Comparison of ENCODE assay signal across 8 mouse cellular contexts in genomic region chr12:84175659-84176061, GRCm38 (mm10). TPM values are rescaled to one million over a fixed set of nuclear protein-coding genes. Genes with fewer than 3 reads are reported as not detected.
DNase-seq lines count a peak whose midpoint lies in the region; ATAC-seq and TF ChIP-seq lines count a peak whose summit lies in the region.

No protein-coding gene starts in this region.

- peak overlapping the region; percentile 96 for H3K27ac ChIP-seq in MEL (ENCODE audit: control insufficient read depth, low read depth, low read length)
- H3K27ac ChIP-seq in forebrain, postnatal 0 days (ENCODE audit: low read depth, low read length): peak overlapping the region; percentile 95

- under 1% methylated on average over 20 of the region's 20 CpGs for WGBS in forebrain, postnatal 0 days

- DNase-seq in MEL (ENCODE audit: low read depth, low spot score): peak; percentile 96
- DNase-seq in cerebellum, adult 18-20 months: peak; percentile 84 to 89
- peak; percentile 84 for DNase-seq in forebrain, postnatal 0 days
- DNase-seq in layer of hippocampus, postnatal 14 days (ENCODE audit: low spot score in 2 of 2): peak; percentile 75 to 80
- peak; percentile 93 for DNase-seq in lung, postnatal 10 days
- peak; percentile 65 for DNase-seq in ovary, postnatal 14 days (ENCODE audit: low spot score)
- DNase-seq in thymus, postnatal 14 days: peak; percentile 85

- peak overlapping the region; percentile 40 to 41 for H3K4me3 ChIP-seq in MEL (ENCODE audit: control insufficient read depth in 1 of 2, insufficient read depth in 1 of 2, low read depth in 2 of 2, low read length in 2 of 2)
- H3K4me3 ChIP-seq in forebrain, postnatal 0 days (ENCODE audit: low read depth, low read length): peak overlapping the region; percentile 40

- no peaks in the 10 kb centered on the region for H3K27me3 ChIP-seq in MEL (ENCODE audit: control insufficient read depth in 1 of 2, insufficient read depth in 2 of 2, low read length in 2 of 2)
- H3K27me3 ChIP-seq in forebrain, postnatal 0 days (ENCODE audit: insufficient read depth, low read length): no peaks in the 10 kb centered on the region

- TF ChIP-seq CTCF in MEL (IDR thresholded peaks at IDR 0.05 in 2 of 3, conservative IDR thresholded peaks at IDR 0.05 in 1 of 3; ENCODE audit: control insufficient read depth in 1 of 3, insufficient read depth in 1 of 3, low read depth in 2 of 3, low read length in 3 of 3, poor library complexity in 1 of 3, severe bottlenecking in 1 of 3): no peak
- TF ChIP-seq CTCF in forebrain, postnatal 0 days (IDR thresholded peaks at IDR 0.05; ENCODE audit: low read depth): peak; percentile 35

- H3K4me2 ChIP-seq in forebrain, postnatal 0 days (ENCODE audit: low read depth): peak overlapping the region; percentile 66

- TF ChIP-seq POLR2A in MEL (IDR thresholded peaks at IDR 0.05; ENCODE audit: control insufficient read depth in 1 of 2, insufficient read depth in 1 of 2, low read depth in 1 of 2, low read length in 2 of 2, poor library complexity in 1 of 2): peak in 1 of 2 experiments; percentile 50; a peak in 2 of 4 replicates

- peak; percentile 84 for ATAC-seq in forebrain, postnatal 0 days
- ATAC-seq in hematopoietic stem cell, adult 5-6 weeks (replicated peaks in 1 of 2; ENCODE audit: insufficient read depth in 1 of 2, low FRiP score in 2 of 2, low TSS enrichment in 1 of 2, low read depth in 1 of 2, poor library complexity in 2 of 2, severe bottlenecking in 2 of 2): peak; percentile 78 to 87

- H3K79me2 ChIP-seq in MEL (ENCODE audit: control insufficient read depth, insufficient read depth, low read length, poor library complexity): peaks cover 77% of the 10 kb centered on the region

- TF ChIP-seq RAD21 in MEL (IDR thresholded peaks at IDR 0.05; ENCODE audit: low read depth, low read length): no peak

- no peaks in the 10 kb centered on the region for H3K9me3 ChIP-seq in MEL (replicated peaks; ENCODE audit: insufficient read depth, low read length)
- H3K9me3 ChIP-seq in forebrain, postnatal 0 days (ENCODE audit: low read length): no peaks in the 10 kb centered on the region

- H3K4me1 ChIP-seq in MEL (ENCODE audit: control insufficient read depth in 1 of 2, insufficient read depth in 2 of 2, low read length in 2 of 2): peaks cover 42 to 52% of the 10 kb centered on the region in 2 experiments
- peaks cover 16% of the 10 kb centered on the region for H3K4me1 ChIP-seq in forebrain, postnatal 0 days (ENCODE audit: insufficient read depth)

- H3K9ac ChIP-seq in MEL (ENCODE audit: control insufficient read depth, low read depth, low read length, poor library complexity, severe bottlenecking): peak overlapping the region; percentile 66
- peak overlapping the region; percentile 65 for H3K9ac ChIP-seq in forebrain, postnatal 0 days

- H3K36me3 ChIP-seq in MEL (ENCODE audit: control insufficient read depth in 1 of 2, insufficient read depth in 2 of 2, low read length in 2 of 2): peaks cover 8 to 53% of the 10 kb centered on the region in 2 experiments; a peak in 3 of 4 replicates
- peaks cover 22% of the 10 kb centered on the region for H3K36me3 ChIP-seq in forebrain, postnatal 0 days (ENCODE audit: insufficient read depth)

- TF ChIP-seq EP300 in MEL (IDR thresholded peaks at IDR 0.05; ENCODE audit: low read depth in 1 of 2, low read length in 2 of 2): peak; percentile 69 to 81

TF ChIP-seq in MEL, 35 proteins besides CTCF, POLR2A, EP300 and RAD21:
- TF ChIP-seq MAZ (IDR thresholded peaks at IDR 0.05; ENCODE audit: low read depth, low read length) (peak; percentile 98), NRF1 (IDR thresholded peaks at IDR 0.05; ENCODE audit: insufficient read depth, low read depth, low read length, poor library complexity, severe bottlenecking) (no peak), ELF1 (IDR thresholded peaks at IDR 0.05; ENCODE audit: low read depth, low read length) (peak; percentile 50), RCOR1 (IDR thresholded peaks at IDR 0.05; ENCODE audit: low read depth, low read length) (0 out of 2 replicates have a peak, but pooled peaks have one; percentile 0), ZNF384 (IDR thresholded peaks at IDR 0.05; ENCODE audit: low read depth, low read length) (no peak), BHLHE40 (IDR thresholded peaks at IDR 0.05; ENCODE audit: borderline replicate concordance, low read depth, low read length) (peak; percentile 83; the same call in 1 of the 2 replicates), NELFE (IDR thresholded peaks at IDR 0.05; ENCODE audit: low read depth, low read length) (peak; percentile 68), POLR2AphosphoS2 (IDR thresholded peaks at IDR 0.05; ENCODE audit: low read length) (peak; percentile 83), GATA1 (IDR thresholded peaks at IDR 0.05; ENCODE audit: low read depth, low read length) (peak; percentile 76), CHD1 (IDR thresholded peaks at IDR 0.05; ENCODE audit: low read depth, low read length) (no peak), MAX (IDR thresholded peaks at IDR 0.05; ENCODE audit: low read length) (no peak), ZMIZ1 (IDR thresholded peaks at IDR 0.05; ENCODE audit: low read depth, low read length) (peak; percentile 74), ZC3H11A (IDR thresholded peaks at IDR 0.05; ENCODE audit: low read depth, low read length) (no peak), USF2 (IDR thresholded peaks at IDR 0.05; ENCODE audit: borderline replicate concordance in 1 of 2, insufficient read depth in 1 of 2, low read depth in 1 of 2, low read length in 2 of 2) (no peak), TBP (IDR thresholded peaks at IDR 0.05; ENCODE audit: low read depth, low read length) (peak; percentile 42; the same call in 1 of the 2 replicates), MYB (IDR thresholded peaks at IDR 0.05; ENCODE audit: low read depth, low read length) (no peak), KAT2A (conservative IDR thresholded peaks at IDR 0.05; ENCODE audit: low read depth, low read length) (no peak), JUND (IDR thresholded peaks at IDR 0.05; ENCODE audit: low read depth, low read length) (no peak), MEF2A (IDR thresholded peaks at IDR 0.05; ENCODE audit: extremely low read depth, insufficient replicate concordance, low read depth, low read length, poor library complexity, severe bottlenecking) (0 out of 2 replicates have a peak, but pooled peaks have one; percentile 47), ZKSCAN1 (IDR thresholded peaks at IDR 0.05; ENCODE audit: low read depth, low read length) (no peak), ETS1 (IDR thresholded peaks at IDR 0.05; ENCODE audit: low read depth, low read length) (peak; percentile 73), USF1 (IDR thresholded peaks at IDR 0.05; ENCODE audit: low read depth, low read length) (no peak), SIN3A (IDR thresholded peaks at IDR 0.05; ENCODE audit: low read length) (peak; percentile 44), HCFC1 (IDR thresholded peaks at IDR 0.05; ENCODE audit: low read depth, low read length) (peak; percentile 66), E2F4 (IDR thresholded peaks at IDR 0.05; ENCODE audit: borderline replicate concordance, low read depth, low read length) (no peak), POLR2AphosphoS5 (IDR thresholded peaks at IDR 0.05; ENCODE audit: borderline replicate concordance, low read depth, low read length) (no peak), SMC3 (IDR thresholded peaks at IDR 0.05; ENCODE audit: low read depth, low read length) (peak; percentile 16; the same call in 1 of the 2 replicates), MXI1 (IDR thresholded peaks at IDR 0.05; ENCODE audit: low read depth, low read length) (peak; percentile 81; the same call in 1 of the 2 replicates), CHD2 (IDR thresholded peaks at IDR 0.05; ENCODE audit: low read length) (no peak), GABPA (IDR thresholded peaks at IDR 0.05; ENCODE audit: low read depth, low read length) (no peak), MAFK (IDR thresholded peaks at IDR 0.05; ENCODE audit: borderline replicate concordance, low read depth, low read length) (no peak), TAL1 (IDR thresholded peaks at IDR 0.05; ENCODE audit: low read length) (peak; percentile 91), TCF12 (IDR thresholded peaks at IDR 0.05; ENCODE audit: low read depth, low read length) (peak; percentile 92), MYC (IDR thresholded peaks at IDR 0.05; ENCODE audit: low read depth, low read length) (0 out of 2 replicates have a peak, but pooled peaks have one; percentile 17), UBTF (IDR thresholded peaks at IDR 0.05; ENCODE audit: borderline replicate concordance, insufficient read depth, low read depth, low read length) (peak; percentile 57; the same call in 1 of the 2 replicates)

RNA-seq across cellular contexts. Expression of gene Pnma1, which starts 27.4 kb away (rescaled TPM):
- 0.10 and 0.31 TPM in 2 replicates for total RNA-seq in MEL (2012; rRNA removed)
- under 1 TPM in 1 of 2 experiments, not detected in 1; 0.46 TPM for polyA plus RNA-seq in MEL (2012; ENCODE audit: insufficient read depth in 1 of 2, insufficient read length in 2 of 2, low read depth in 1 of 2, low replicate concordance in 2 of 2, missing spikeins in 1 of 2)
- 13.9 and 14.2 TPM in 2 replicates for total RNA-seq in forebrain, postnatal 0 days (2014; rRNA removed)
- 9.3 and 12.0 TPM in 2 replicates for polyA plus RNA-seq in forebrain, postnatal 0 days (2015; fragmentation: Nextera tagmentation; extraction: Ambion mirVana)
- 0.94 and 2.0 TPM in 2 replicates for total RNA-seq in hematopoietic stem cell, adult 5-6 weeks (2017)
- total RNA-seq in layer of hippocampus, postnatal 14 days (2021): 1 to 10 TPM; 3.3 to 4.5 TPM

RNA-seq across cellular contexts. Expression of gene Elmsan1, which starts 43.0 kb away (rescaled TPM):
- total RNA-seq in MEL (2012; rRNA removed): 7.7 TPM in 2 replicates
- polyA plus RNA-seq in MEL (2012; ENCODE audit: insufficient read depth in 1 of 2, insufficient read length in 2 of 2, low read depth in 1 of 2, low replicate concordance in 2 of 2, missing spikeins in 1 of 2): 10 to 100 TPM in 1 of 2 experiments, not detected in 1; 25.3 TPM
- total RNA-seq in forebrain, postnatal 0 days (2014; rRNA removed): 7.0 and 7.9 TPM in 2 replicates
- polyA plus RNA-seq in forebrain, postnatal 0 days (2015; fragmentation: Nextera tagmentation; extraction: Ambion mirVana): 2.2 and 2.5 TPM in 2 replicates
- total RNA-seq in hematopoietic stem cell, adult 5-6 weeks (2017): 19.9 and 22.3 TPM in 2 replicates
- 10 to 100 TPM; 17.0 to 18.1 TPM for total RNA-seq in layer of hippocampus, postnatal 14 days (2021)

Comparison
In these comparisons a context has a peak if more than half of its experiments do, and no peak if none do; other contexts are left out.
1. Peak in every context shown above with its lines: DNase-seq, ATAC-seq, H3K4me3 ChIP-seq and H3K27ac ChIP-seq.